Mouse (Mus musculus): ENCODE results near the gene Col4a2.

GRCm38 (mm10) chr8:11498281-11498680 is 185.7 kb downstream of the Col4a2 start:
- TF ChIP-seq CTCF (IDR thresholded peaks at IDR 0.05; ENCODE audit: low read depth): no peak
- no peak for TF ChIP-seq EP300 (optimal IDR thresholded peaks at IDR 0.05)
